Mouse (Mus musculus): Measurements from ENCODE around the gene Smg1.
A peak's percentile ranks its signal among the peaks of the same experiment; 100 is the strongest.
"Not testable (repeated sequence)": the region's sequence is repeated elsewhere in the genome, so short reads cannot be mapped to it uniquely, and the experiment has no call there.

The Smg1 gene

DNA sequence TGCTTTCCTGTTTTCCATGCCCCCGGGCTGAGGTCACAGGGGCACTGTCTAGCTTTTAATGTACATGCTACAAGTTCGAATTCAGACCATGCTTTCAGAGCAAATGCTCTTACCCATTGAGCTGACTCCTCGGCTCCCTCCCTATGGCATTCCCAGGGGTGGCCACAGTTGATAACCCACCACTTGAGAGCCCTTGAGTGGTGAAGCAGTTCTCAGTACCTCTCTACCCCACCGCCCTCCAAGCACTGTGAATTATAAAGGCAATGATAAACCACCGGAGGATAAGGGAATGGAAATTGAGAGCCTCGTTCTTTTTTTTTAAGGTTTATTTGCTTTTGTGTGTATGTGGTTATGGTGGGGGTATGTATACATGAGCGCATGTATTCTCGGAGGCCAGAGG is 4.6 kb upstream of the Smg1 start:
- DNase-seq = peak; percentile 36

DNA sequence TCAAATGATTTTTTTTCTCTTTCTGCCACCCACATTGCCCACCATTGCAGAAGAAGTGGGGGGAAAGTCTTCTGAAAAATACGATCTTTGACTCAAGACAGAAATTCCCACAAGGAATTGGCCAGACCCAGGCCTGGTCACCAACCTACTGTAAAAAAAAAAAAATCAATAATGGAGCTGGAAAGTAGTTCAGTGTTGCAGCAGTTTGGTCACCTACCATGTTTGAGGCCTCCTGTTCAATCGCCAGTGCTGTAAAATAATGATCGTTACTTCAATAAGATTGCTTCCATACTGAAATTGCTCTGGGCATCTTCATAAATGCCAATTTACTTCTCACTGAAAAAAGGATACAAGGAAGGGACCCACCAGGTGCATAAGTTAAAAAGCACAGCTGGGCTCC is 1.8 kb upstream of the Smg1 start:
- DNase-seq = no peak

DNA sequence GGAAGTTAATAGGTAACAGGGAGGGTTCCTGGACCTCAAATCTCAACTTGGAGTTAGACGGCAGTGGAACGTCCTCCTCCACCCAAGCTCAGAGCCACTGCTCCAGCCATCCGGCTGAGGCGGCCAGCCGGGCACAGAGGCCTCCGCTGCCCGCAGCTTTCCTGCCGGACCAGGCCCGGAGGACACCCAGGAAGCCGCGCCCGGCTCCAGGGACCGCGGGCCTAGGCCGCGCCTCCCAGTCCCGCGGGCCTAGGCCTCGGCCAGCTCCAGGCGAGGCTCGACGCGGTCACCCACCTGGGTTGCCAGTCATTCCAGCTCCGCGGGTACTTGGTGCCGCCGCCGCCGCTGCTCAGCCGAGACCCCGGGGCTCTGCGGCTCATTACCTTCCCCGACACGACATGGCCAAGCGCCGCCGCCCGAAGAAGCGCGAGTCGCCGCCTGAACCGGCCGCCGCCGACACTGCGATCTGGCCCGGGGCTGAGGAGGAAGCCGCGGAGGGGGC is 508 bp downstream of the Smg1 start:
- DNase-seq = no peak

- DNase-seq = peak; percentile 27
Observed at GRCm38 (mm10) chr7:118242309-118242708, 1.2 kb downstream of the Smg1 start.

GRCm38 (mm10) chr7:118240402-118240801 is 3.1 kb downstream of the Smg1 start:
- DNase-seq = no peak

- no peak for DNase-seq
Observed at GRCm38 (mm10) chr7:118239996-118240395, 3.5 kb downstream of the Smg1 start.

GRCm38 (mm10) chr7:118236949-118237348 is 6.5 kb downstream of the Smg1 start:
- no peak for DNase-seq

DNA sequence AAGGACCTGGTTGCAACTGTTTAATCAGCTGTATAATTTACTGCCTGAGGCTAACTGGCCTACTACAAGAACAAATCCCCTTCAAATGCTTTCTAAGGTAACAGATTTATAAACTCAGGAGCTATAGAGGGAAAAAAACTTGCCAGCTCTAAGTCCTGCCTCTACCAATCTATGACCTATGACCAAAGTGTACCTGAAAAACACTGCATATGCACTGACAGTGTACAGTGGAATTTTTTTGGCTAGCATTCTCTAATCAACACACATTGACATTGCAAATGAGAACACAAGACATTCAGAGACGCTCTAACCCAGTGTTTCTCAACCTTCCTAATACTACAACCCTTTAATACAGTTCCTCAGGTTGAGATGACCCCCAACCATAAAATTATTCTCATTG is 9.2 kb downstream of the Smg1 start:
- DNase-seq = no peak

- DNase-seq = no peak
Observed at GRCm38 (mm10) chr7:118232613-118233012, 10.9 kb downstream of the Smg1 start.

- DNase-seq = no peak
Observed at GRCm38 (mm10) chr7:118219777-118220176, 23.7 kb downstream of the Smg1 start.

- DNase-seq = no peak
Observed at GRCm38 (mm10) chr7:118206396-118206795, 37.1 kb downstream of the Smg1 start.

- DNase-seq = no peak
Observed at GRCm38 (mm10) chr7:118195756-118196155, 47.7 kb downstream of the Smg1 start.

- no peak for DNase-seq
Observed at GRCm38 (mm10) chr7:118185878-118186277, 57.6 kb downstream of the Smg1 start.

- no peak for DNase-seq
Observed at GRCm38 (mm10) chr7:118184604-118185003, 58.9 kb downstream of the Smg1 start.

GRCm38 (mm10) chr7:118181123-118181522 is 62.3 kb downstream of the Smg1 start:
- DNase-seq = no peak

DNA sequence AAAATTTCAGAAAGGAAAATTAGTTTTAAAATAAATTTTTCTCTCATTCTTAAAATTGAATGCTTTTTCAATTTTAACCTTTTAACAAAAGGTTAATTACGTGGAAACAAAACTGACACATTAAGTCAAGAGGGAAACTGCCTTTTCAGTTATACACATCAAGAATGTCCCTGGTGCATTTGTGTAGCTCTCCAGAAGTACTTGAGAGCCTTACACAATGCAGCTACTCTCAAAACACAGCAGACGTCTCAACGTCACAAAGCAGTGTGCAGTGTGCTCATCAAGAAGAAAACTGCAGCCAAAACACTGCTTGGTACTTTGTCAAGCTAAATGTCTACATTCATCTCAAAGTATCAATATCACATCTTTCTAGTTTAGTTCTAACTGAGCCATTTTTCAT is 63.7 kb downstream of the Smg1 start:
- no peak for DNase-seq

DNA sequence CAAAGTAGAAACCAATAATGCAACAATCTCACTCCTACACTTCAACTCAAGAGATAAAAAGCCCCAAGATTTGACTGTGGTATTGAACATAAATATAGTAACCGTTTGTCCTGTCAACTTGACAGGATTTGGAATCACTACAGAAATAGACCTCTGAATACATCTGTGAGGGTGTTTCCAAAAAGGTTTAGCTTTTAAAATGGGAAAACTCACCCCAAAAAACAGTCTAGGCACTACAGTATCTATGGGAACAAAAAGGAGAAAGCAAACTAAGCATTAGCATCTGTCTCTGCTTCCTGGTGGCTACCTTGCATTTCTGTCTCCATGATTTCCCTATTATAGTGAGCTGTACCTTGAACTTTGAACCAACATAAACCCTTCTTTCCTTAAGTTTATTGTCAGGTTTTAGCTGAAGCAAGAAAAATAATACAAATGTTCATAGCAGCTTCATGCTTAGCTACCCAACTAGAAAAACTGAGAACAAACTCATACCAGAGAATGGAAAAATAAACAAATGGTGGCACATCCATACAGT is 67.6 kb downstream of the Smg1 start:
- no peak for DNase-seq

GRCm38 (mm10) chr7:118170125-118170524 is 73.3 kb downstream of the Smg1 start:
- not testable (repeated sequence) for DNase-seq

DNA sequence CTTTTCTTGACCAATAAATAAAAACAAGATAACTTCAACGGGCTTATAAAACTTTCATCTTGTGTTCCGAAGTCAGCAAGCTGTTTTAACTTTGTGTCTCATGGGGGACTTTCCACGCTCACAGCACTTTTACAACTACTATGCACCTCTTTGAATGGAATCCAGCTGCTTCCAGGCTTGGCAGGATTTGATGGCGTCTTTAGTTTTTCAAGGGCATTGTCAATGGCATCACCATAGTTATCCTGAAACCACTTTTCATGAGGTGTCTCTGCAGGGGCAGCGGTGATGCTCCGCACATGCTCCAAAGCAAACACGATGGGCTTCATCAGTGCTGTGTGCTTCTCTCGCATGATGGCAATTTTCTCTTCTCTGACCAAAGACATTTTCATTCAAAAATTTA is 80.5 kb downstream of the Smg1 start:
- no peak for DNase-seq

- DNase-seq = peak; percentile 38
Observed at GRCm38 (mm10) chr7:118160121-118160520, 83.3 kb downstream of the Smg1 start.

GRCm38 (mm10) chr7:118156461-118156860 is 87.0 kb downstream of the Smg1 start:
- DNase-seq = peak; percentile 44

DNA sequence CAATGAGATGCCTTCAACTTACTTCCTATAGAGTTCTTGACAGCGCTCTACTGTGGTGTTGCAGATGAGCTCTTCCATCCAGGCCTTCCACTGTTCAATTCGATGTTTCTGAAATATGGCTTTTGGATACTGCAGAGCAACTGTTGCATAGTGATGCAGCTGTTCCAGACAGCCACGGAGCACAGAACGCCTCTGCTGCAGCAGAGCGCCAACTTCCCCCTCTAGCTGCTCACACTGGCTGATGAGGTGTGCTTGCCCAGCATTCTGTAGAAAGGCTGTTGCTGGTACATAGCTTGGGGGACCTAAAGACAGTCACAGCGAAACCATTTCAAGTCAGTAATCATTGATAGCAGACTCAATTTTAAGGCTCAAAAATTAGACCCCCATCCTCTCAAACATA is 89.3 kb downstream of the Smg1 start:
- no peak for DNase-seq

- DNase-seq = no peak
Observed at GRCm38 (mm10) chr7:118143602-118144001, 99.9 kb downstream of the Smg1 start.

DNA sequence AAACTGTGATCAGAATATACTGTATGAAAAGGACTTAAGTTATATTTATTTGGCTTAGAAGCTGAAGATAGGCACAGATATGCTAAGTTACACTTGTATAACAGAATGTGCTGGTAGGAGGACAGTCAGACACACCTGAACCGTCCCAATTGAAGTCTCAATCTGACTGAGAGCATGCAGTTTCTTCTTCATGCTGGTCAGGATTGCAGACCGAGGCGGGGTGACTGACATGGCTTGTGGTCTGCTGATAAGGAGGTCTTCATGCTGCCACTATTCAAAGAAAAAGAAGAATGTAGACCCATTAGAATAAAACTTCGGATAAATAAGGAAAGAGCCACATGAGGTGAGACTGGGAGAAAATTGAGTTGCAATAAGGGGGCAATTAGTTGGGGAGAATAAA is 100.3 kb downstream of the Smg1 start:
- no peak for DNase-seq

GRCm38 (mm10) chr7:118141271-118141670 is 102.2 kb downstream of the Smg1 start:
- no peak for DNase-seq

- DNase-seq = no peak
Observed at GRCm38 (mm10) chr7:118135128-118135527, 108.3 kb downstream of the Smg1 start.

All from cerebellum, adult 9-10 months (tissue).